Mouse (Mus musculus): Measurements from ENCODE around the gene Ubr3. TPM values are rescaled to one million over a fixed set of nuclear protein-coding genes. Genes with fewer than 3 reads are reported as not detected.

The Ubr3 gene
- 10 to 100 TPM; 58.4 to 59.7 TPM for total RNA-seq (2023)

GRCm38 (mm10) chr2:69897039-69897617, at the start of gene Ubr3:
TSS of gene Ubr3 (plus strand) at chr2:69897246.

GRCm38 (mm10) chr2:69861485-69862091, 35.5 kb upstream of the Ubr3 start, which contains the start of gene Ssb:
TSS of gene Ssb (plus strand) at chr2:69861562.

GRCm38 (mm10) chr2:69885451-69886305, 11.4 kb upstream of the Ubr3 start, which contains the start of gene Mettl5:
TSS of gene Mettl5 (minus strand) at chr2:69885615.

GRCm38 (mm10) chr2:70038752-70039151, 141.7 kb downstream of the Ubr3 start, which contains the start of gene Myo3b:
TSS of gene Myo3b (plus strand) at chr2:70039126.

Other genes with a start within 250 kb of the Ubr3 start
- gene Klhl41, start 227.1 kb upstream of the Ubr3 start, total RNA-seq (2023): 1 to 10 TPM; 1.5 to 1.8 TPM
- gene Fastkd1, start 183.7 kb upstream of the Ubr3 start, total RNA-seq (2023): 10 to 100 TPM; 15.7 to 16.9 TPM
- gene Ppig, start 174.7 kb upstream of the Ubr3 start, total RNA-seq (2023): 10 to 100 TPM; 75.7 to 89.1 TPM
- gene Ccdc173, start 107.7 kb upstream of the Ubr3 start, total RNA-seq (2023): under 1 TPM; 0.27 to 0.89 TPM
- gene Phospho2, start 107.6 kb upstream of the Ubr3 start, total RNA-seq (2023): 10 to 100 TPM; 18.4 to 23.1 TPM
- under 1 TPM; 0.34 to 0.36 TPM for gene Klhl23, start 75.3 kb upstream of the Ubr3 start, total RNA-seq (2023)
- 100 to 1,000 TPM; 116 to 124 TPM for gene Ssb, start 35.7 kb upstream of the Ubr3 start, total RNA-seq (2023)
- gene Mettl5, start 11.6 kb upstream of the Ubr3 start, total RNA-seq (2023): 10 to 100 TPM; 11.6 to 13.5 TPM
- gene Myo3b, start 141.9 kb downstream of the Ubr3 start, total RNA-seq (2023): not detected